Mouse (Mus musculus) thymus, adult 2 months (tissue): ENCODE results near the gene Smarcd1. TPM values are rescaled to one million over a fixed set of nuclear protein-coding genes. Genes with fewer than 3 reads are reported as not detected.

ENCODE experiments used
- DNase-seq: peaks from one replicate; pipeline ENCODE4 v3.0.0; 2021
- H3K27ac ChIP-seq: fragments of 200-500 bp; 2 replicates; pipeline ENCODE4 v1.5.1; 2012; ENCODE audit warnings: low read length, control low read depth; ENCODE audit not compliant: control insufficient read depth, insufficient read depth
- H3K27me3 ChIP-seq: fragments of 200-500 bp; 2 replicates; pipeline ENCODE4 v1.6.1; 2012; ENCODE audit warnings: mild to moderate bottlenecking, low read length, moderate library complexity, mixed read lengths; ENCODE audit not compliant: control insufficient read depth, insufficient read depth
- H3K36me3 ChIP-seq: fragments of 200-500 bp; 2 replicates; pipeline ENCODE4 v1.6.1; 2012; ENCODE audit warnings: mild to moderate bottlenecking, low read length, moderate library complexity; ENCODE audit not compliant: control insufficient read depth, insufficient read depth
- H3K4me1 ChIP-seq: fragments of 200-500 bp; replicated peaks from 2 replicates; pipeline ENCODE4 v1.6.1; 2012; ENCODE audit warnings: low read length; ENCODE audit not compliant: control insufficient read depth, insufficient read depth
- H3K4me3 ChIP-seq: fragments of 200-500 bp; 2 replicates; pipeline ENCODE4 v1.5.1; 2012; ENCODE audit warnings: mild to moderate bottlenecking, low read length, control low read depth, moderate library complexity; ENCODE audit not compliant: control insufficient read depth, insufficient read depth
- CTCF ChIP-seq: fragments of 200-500 bp; IDR thresholded peaks from 2 replicates; pipeline ENCODE4 v1.5.1; 2012; ENCODE audit warnings: mild to moderate bottlenecking, control low read depth, low read length, moderate library complexity, borderline replicate concordance; ENCODE audit not compliant: control insufficient read depth, poor library complexity, insufficient read depth; ENCODE audit errors: extremely low read depth
- POLR2A ChIP-seq: fragments of 200-500 bp; IDR thresholded peaks from 2 replicates; pipeline ENCODE4 v1.6.1; 2012; ENCODE audit warnings: mild to moderate bottlenecking, low read length, control low read depth, moderate library complexity; ENCODE audit not compliant: control insufficient read depth, poor library complexity, insufficient read depth; ENCODE audit errors: extremely low read depth
- WGBS: fragments of 180-500 bp; shearing (Covaris S2); methylation state at CpG from one replicate; pipeline ENCODE4 v1.1.7; 2018; 5-methylcytosine and 5-hydroxymethylcytosine counted together
- polyA plus RNA-seq: library from polyadenylated mRNA; depleted of rRNA; stranded (reverse); fragments of >200 nt; gene quantifications from 2 replicates; pipeline ENCODE4 v1.2.3, GENCODE M21; 2012

Smarcd1 gene
- polyA plus RNA-seq, 1 experiment: 106 TPM

GRCm38 (mm10) chr15:99679008-99679407 is 22.9 kb upstream of the Smarcd1 start:
- Histone ChIP-seq H3K4me1 (no peaks in the 10 kb centered on the region), H3K4me3 (no peak overlapping the region), H3K27me3 (no peaks in the 10 kb centered on the region), H3K27ac (no peak overlapping the region), H3K36me3 (no peaks in the 10 kb centered on the region)
- DNase-seq: no peak
- TF ChIP-seq CTCF (no peak), POLR2A (no peak)
- WGBS: 88% methylated on average over 7 of the region's 7 CpGs

- no peaks in the 10 kb centered on the region for H3K4me1 ChIP-seq
- peak; percentile 32 for DNase-seq
- H3K4me3 ChIP-seq: no peak overlapping the region
- TF ChIP-seq CTCF: no peak
- no peak for TF ChIP-seq POLR2A
- H3K27me3 ChIP-seq: no peaks in the 10 kb centered on the region
- H3K27ac ChIP-seq: no peak overlapping the region
- WGBS: 94% methylated on average over 7 of the region's 7 CpGs
- H3K36me3 ChIP-seq: no peaks in the 10 kb centered on the region
Observed at GRCm38 (mm10) chr15:99682880-99683279, 19.0 kb upstream of the Smarcd1 start.

DNA sequence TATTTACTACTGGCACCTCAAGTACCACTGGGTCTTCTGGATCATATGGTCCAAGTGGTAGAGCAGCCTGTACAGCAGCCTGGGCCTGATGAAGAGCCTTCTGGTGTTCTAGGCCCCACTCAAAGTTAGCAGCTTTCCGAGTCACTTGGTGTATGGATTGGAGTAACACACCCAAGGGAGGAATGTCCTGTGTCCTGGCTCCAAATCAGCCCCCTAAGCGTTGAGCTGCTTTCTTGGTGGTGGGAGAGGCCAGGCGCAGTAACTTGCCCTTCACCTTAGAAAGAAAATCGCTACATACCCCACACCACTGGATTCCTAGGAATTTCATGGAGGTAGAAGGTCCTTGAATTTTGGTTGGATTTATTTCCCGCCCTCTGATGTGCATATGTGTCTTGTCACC is 17.8 kb upstream of the Smarcd1 start:
- no peak overlapping the region for H3K27ac ChIP-seq
- H3K4me1 ChIP-seq: no peaks in the 10 kb centered on the region
- no peaks in the 10 kb centered on the region for H3K27me3 ChIP-seq
- H3K36me3 ChIP-seq: no peaks in the 10 kb centered on the region
- H3K4me3 ChIP-seq: no peak overlapping the region
- 97% methylated on average over 5 of the region's 5 CpGs for WGBS
- no peak for DNase-seq
- TF ChIP-seq CTCF (no peak), POLR2A (no peak)

DNA sequence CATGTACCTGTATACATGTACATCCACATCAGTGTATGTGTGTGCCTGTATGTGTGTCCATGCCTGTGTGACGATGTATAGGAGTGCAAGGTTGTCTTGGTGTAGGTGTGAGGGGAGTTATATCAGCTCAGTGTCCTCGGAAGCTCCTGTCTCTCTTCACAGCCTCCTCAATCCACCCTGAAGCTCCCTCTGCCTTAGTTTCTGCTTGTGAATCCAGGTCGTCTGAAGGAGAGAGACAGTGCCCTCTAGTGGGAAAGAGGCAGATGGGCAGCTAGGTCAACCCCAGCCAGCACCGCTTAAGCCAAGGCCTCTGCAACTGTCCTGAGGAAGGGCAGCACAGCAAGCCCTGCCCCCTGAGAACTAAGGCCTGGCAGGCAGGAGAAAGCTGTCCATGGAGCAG is 13.2 kb upstream of the Smarcd1 start:
- Histone ChIP-seq H3K36me3 (no peaks in the 10 kb centered on the region), H3K27me3 (no peaks in the 10 kb centered on the region), H3K4me1 (no peaks in the 10 kb centered on the region), H3K27ac (no peak overlapping the region), H3K4me3 (no peak overlapping the region)
- WGBS: 5% methylated on average over 4 of the region's 4 CpGs
- TF ChIP-seq CTCF (peak; percentile 72; the same call in 1 of the 2 replicates), POLR2A (no peak)
- DNase-seq: peak; percentile 27

- TF ChIP-seq POLR2A (no peak), CTCF (no peak)
- Histone ChIP-seq H3K27ac (no peak overlapping the region), H3K4me1 (no peaks in the 10 kb centered on the region), H3K27me3 (no peaks in the 10 kb centered on the region), H3K36me3 (no peaks in the 10 kb centered on the region), H3K4me3 (no peak overlapping the region)
- DNase-seq: no peak
- WGBS: 31% methylated on average over 4 of the region's 4 CpGs
Observed at GRCm38 (mm10) chr15:99690924-99691323, 11.0 kb upstream of the Smarcd1 start.

DNA sequence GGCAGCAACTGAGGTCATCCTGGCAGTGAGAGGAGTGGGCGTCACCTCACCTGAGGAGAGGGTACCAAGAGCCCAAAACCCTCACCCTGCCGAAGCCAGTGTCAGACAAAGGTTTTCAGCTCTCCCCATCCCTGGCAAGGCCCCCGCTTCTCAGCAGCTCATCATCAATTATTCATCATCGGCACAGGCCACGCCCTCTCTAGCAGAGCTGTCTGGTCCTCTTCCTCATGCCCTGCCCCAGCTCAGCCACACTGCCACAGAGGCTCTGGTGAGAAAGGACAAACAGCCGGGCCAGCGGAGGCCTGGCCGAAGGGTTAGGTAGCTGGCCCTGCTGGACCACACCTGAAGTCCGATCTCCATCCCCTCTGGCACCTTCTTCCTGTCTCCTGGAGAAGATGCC is 10.0 kb upstream of the Smarcd1 start:
- Histone ChIP-seq H3K36me3 (no peaks in the 10 kb centered on the region), H3K4me3 (no peak overlapping the region), H3K27me3 (no peaks in the 10 kb centered on the region), H3K4me1 (no peaks in the 10 kb centered on the region), H3K27ac (no peak overlapping the region)
- TF ChIP-seq CTCF (no peak), POLR2A (no peak)
- DNase-seq: no peak
- 59% methylated on average over 9 of the region's 9 CpGs for WGBS

- H3K27ac ChIP-seq: no peak overlapping the region
- WGBS: 60% methylated on average over 2 of the region's 2 CpGs
- no peak overlapping the region for H3K4me3 ChIP-seq
- TF ChIP-seq POLR2A (no peak), CTCF (no peak)
- peaks cover 4% of the 10 kb centered on the region for H3K4me1 ChIP-seq
- no peaks in the 10 kb centered on the region for H3K36me3 ChIP-seq
- no peak for DNase-seq
- H3K27me3 ChIP-seq: no peaks in the 10 kb centered on the region
Observed at GRCm38 (mm10) chr15:99697309-99697708, 4.6 kb upstream of the Smarcd1 start.
